Mouse (Mus musculus) urinary bladder, postnatal 36 days (tissue): ENCODE results near the gene Galr2.

ENCODE experiments used
- DNase-seq, 2 experiments: peaks; one replicate each; pipeline ENCODE4 v3.0.0; 2022; ENCODE audit warnings: low spot score in 2 of 2, mixed read lengths in 1 of 2

Gene Galr2

DNA sequence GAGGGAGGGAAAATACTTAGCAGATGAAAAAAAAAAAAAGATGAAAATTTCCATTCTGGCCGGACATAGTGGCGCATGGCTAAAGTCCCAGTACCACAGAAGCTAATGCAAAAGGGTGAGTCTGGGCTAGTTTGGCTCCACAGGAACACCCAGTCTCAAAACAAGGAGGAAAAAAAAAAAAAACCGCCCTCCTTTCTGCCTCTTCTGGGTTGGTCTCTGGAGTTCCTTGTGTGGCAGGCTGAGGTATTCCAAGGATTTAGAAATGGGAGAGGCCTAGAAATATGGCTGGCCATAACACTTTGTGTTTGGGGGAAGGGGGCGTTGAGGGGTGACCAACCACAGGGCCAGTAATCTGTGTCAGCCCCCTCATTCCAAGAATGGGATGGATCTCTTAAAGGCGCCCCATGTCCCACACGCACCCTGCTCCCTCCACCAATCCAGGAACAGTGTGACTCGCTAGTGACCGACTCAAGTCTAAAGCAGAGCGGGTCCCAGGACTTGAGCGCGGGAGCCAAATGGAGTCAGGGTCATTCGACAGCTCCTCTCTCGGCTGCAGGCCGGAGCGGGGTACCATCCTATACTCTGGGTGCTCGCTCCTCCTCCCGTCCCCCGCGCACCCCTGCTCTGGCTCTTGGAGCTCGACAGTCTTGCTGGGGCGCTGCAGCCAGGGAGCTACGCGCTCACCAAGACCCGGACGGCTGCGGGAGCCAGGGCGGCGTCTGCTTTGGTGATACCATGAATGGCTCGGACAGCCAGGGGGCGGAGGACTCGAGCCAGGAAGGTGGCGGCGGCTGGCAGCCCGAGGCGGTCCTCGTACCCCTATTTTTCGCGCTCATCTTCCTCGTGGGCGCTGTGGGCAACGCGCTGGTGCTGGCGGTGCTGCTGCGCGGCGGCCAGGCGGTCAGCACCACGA lies at the start of gene Galr2:
TSS of gene Galr2 (plus strand) at position 189 of the 913 bp plus-strand sequence.
- DNase-seq = no peak

DNA sequence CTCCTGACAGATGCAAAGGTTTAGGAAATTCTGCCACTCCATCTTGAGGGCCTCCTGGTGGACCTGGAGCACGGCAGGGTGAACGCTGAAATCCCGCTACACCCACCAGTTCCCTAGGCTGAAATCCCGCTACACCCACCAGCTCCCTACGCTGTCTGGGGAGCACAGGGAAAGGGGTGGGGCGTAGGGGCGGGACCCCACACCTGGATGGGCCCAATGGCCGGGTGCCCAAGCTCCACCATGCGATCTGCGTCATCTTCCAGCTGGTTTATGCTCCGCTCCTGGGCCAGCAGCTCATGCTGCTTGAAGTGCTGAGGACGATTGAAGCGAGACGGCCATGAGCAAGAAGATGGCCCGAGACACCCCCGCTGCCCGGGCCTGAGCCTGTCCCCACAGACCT lies 48.3 kb upstream of the Galr2 start:
- DNase-seq = no peak

DNA sequence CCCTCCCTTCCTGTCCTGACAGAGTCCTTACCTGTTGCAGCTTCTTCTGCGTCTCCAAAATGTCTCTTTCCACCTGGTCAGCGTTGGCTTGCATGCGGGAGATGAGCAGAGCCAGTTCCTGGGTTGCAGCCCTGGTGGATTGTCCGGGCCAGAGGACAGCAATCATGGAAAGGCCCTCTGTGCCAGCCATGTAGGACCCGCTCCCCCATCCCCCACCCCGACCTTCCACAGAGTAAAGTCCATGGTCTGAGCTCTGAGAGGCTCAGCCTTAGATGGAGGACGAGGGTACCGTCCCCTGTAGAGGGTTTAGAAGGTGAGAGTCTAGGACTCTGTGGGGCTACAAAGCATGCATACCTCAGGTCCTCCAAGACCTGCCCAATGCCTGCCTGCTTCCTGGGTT lies 45.8 kb upstream of the Galr2 start:
- DNase-seq = no peak

GRCm38 (mm10) chr11:116237742-116238395 lies 42.9 kb upstream of the Galr2 start, which contains the start of gene Evpl:
Gene Evpl (minus strand): TSS chr11:116238077.
- DNase-seq = peak; percentile 80 to 92

GRCm38 (mm10) chr11:116239797-116240196 lies 40.9 kb upstream of the Galr2 start:
- DNase-seq = no peak

GRCm38 (mm10) chr11:116241744-116242235 lies 38.9 kb upstream of the Galr2 start:
- no peak for DNase-seq

DNA sequence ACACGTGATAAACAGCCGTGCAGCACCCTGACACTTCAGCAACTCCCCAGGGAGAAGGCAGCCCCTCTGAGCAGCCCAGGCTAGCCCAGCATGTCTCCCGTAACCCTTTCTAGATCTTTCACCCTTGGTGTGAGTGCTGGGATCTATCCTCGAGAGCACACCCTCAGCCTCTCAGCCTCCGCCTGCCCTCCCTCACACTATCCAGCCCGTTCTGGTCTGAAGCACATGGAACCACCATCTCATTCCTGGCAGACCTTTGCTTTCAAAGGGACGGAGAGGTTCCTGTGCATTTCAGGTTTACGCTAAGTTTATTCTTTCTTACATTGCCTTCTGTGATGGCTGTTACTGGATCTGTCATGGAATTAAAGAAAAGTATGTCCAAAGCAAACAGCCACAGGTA lies 36.2 kb upstream of the Galr2 start:
- no peak for DNase-seq

DNA sequence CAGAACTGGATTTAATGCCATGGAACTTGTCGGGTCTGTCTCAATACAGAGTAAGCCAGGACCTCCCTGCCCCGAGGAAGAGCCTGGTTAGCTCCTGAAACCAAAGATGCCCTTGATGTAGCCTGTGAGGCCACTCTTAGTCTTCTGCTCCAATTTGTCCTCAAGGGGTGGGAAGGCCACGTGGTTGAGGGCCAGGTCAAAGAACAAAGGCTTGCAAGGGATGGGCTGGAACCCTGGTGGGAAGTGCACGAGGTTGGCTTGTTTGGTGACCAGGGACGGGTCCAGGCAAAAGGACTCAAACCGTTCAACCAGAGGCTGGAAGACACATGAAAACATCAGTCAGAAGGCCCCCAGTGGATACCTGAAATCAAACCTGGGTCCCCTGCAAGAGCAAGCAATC lies 35.1 kb upstream of the Galr2 start:
- DNase-seq = no peak

DNA sequence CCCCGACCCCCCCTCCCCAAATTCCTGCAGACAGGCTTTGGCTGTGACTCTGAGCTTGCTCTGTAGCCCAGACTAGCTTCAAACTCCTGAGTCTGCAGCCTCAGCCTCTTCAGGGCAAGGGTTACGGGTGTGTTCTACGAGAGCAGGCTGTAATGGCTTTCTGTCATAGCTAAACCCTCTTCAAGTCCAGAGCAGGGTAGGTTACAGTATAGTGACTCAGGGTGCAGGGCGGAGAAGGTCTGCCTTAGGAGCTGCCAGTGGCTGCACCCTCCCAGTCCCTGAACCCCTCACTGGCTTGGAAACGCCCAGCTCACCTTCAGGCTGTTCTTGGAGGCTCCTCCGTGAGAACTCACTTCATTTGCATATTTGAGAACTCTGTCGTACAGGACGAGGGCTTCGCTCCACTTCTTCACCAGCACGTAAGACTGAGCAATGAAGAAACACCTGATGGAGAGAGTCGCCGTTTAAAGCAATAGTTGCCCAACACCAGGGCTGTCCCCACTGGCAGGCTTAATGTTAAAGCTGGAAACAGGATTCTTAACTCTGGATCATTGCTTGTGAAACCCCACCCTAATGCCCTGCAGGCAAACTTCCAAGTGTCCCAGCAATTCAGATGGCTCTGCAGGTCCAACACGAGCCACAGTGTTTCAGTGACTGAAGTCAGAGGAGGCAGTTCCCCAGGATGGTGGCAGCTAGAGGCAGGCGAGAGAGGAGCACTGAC lies 33.1 kb upstream of the Galr2 start:
- DNase-seq = no peak

DNA sequence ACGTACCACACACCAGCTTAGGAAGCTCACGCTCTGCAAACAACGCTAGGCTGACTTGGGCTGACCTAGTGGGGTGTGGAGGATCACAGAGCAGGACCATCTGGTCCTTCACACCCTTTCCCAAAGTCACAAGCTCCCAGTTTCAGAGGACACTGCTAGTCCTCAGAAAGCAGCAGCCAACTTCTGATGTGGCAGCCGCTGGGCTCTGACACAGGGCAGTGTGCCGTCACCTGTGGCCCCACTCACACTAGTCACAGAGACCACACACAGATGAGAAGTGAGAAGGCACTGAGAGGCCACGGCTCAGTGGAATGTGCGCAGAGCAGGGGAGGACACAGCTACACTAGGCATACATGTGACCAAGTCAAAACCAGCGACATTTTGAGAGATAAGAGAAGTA lies 29.8 kb upstream of the Galr2 start:
- DNase-seq = no peak

DNA sequence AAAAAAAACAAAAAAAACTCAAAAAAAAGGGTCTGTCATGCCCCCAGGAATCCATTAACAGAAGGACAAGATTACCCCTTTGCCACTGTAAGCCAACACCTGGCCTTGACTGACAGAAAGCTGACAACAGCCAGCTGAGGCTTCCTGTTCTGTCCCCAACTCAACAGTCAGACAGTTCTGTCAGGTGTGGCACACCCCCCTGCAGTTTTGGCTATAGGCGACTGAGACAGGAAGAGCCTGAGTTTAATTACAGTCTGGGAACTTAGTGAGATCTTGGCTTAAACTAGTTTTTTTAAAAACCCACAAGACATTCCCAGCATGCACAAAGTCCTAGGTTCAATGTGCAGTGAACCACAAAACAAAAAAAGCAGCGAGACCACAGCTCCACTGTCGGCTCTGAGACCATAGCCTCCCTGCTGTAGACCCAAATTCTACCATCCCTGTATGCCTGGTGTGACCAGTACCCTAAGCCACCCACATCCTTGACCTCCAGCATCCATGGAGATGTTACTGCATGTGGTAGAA lies 27.6 kb upstream of the Galr2 start:
- DNase-seq = no peak

- peak in 1 of 2 experiments; percentile 45 for DNase-seq
These were observed 26.1 kb upstream of the Galr2 start for GRCm38 (mm10) chr11:116254627-116255026.

DNA sequence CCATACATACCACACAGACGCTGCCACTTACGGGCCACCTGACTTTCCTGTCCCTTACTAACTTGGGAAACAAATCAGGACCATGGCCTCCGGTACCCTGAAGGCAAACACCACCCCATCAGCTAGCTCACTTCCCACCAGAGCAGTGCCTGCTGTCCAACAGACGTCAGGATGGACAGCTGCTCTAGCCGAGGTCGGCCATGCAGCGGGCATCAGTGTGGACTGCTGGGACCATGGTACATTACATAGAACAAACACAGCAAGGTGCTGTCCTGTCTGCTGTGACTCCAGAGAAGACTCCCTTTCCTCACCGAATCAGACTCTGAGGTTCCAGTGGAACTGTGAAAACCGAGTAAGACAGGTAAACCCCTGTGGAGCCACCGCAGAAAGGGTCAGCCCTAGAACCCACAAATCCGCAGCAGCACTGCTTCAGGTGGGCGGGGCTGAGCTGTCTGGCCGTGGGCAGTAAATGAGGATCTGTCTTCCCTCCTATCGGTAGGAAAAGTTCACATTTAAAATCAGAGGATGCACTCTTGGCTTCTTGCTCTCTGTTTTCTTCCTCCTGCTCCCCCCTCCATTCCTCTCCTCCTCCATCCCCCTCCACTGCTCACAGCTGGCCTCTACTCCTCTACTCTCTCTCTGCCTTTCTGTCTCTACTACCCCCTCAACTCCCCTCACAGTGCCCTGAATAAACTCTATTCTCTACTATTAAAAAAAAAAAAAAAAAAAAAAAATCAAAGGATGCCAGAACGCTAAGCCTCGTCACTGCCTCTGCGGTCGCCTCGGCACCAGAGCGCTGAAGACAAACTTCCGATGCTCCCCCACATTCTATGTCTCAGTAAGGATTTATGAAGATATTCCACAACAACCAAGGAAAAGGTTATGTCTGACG lies 25.4 kb upstream of the Galr2 start:
- DNase-seq = no peak

- DNase-seq = peak in 1 of 2 experiments; percentile 49
These were observed 24.6 kb upstream of the Galr2 start for GRCm38 (mm10) chr11:116255982-116256675.

DNA sequence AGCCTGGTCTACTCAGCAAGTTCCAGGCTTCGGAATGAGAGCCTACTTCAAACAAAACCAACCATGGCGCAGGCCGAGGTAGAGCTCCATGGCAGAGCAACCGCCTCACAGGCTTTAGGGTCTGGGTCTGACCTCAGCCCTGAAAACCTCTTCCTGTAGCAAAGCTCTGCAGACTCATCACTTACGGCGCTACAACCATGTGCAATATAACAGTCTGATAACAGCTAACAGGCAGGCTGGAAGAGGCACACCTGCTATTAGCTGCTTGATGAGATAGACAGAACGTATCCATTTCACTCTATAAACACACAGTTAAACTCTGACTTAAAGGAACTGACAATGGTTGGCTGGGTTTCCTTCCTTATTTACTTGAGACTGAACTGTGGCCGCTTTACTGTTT lies 21.3 kb upstream of the Galr2 start:
- DNase-seq = no peak

DNA sequence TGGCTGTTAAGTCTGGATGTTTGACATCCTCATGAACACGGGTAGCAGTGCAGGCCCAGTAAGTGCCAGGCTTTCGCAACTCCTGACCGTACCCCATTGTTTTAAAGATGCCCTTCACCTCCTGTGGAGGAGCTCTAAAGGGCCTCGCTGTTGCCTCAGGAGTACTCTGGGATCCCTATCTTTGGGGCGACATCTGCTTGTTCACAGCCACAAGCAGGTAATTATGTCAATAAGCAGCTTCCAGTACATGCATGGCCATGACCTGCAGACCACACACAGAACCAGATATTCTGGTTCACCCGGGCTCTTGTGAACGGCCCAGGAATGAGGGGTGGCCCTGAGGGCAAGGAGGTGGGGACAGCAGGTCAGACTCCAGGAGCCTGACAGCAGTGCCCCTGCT lies 20.5 kb upstream of the Galr2 start:
- DNase-seq = peak; percentile 69 to 77

GRCm38 (mm10) chr11:116265352-116265751 lies 15.4 kb upstream of the Galr2 start:
- DNase-seq = no peak

DNA sequence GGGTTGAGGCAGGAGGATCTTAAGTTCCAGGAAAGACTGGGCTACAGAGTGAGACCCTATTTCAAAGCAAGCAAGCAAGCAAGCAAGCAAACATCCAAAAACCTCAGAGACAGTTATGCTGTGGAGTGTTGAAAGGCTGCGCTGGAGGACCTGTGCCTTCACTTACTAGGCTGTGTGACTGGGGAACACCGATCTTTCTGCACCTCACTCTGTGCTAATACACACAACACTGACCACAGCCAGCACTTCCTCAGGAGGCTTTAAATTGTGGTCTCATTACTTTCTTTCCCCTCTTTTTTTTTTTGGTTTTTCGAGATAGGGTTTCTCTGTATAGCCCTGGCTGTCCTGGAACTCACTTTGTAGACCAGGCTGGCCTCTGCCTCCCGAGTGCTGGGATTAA lies 14.9 kb upstream of the Galr2 start:
- no peak for DNase-seq

GRCm38 (mm10) chr11:116267637-116268036 lies 13.1 kb upstream of the Galr2 start:
- no peak for DNase-seq

DNA sequence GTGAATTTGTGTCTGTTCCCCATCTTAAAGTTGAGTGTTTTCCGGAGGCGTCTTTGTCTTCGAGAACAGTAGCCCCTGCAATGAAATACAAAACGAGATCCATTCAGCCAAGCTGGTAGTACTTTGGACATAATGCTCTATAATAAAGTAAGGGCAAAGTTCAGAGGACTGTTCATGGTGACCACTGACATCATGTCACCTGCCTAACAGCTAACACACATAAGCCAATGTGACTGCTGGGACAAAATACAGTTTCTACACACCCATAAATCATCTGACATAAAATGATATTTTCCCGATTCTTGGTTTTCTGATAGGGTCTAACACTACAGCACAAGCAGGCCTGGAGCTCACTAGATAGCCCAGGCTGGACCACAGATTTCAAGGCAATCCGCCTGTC lies 12.4 kb upstream of the Galr2 start:
- DNase-seq = no peak
